Mouse (Mus musculus) embryonic fibroblast, embryonic 13.5 days (primary cell): ENCODE measurements around the gene Ncoa1.
"Not testable (repeated sequence)": the region's sequence is repeated elsewhere in the genome, so short reads cannot be mapped to it uniquely, and the experiment has no call there.

ENCODE experiments used
- CTCF ChIP-seq: IDR thresholded peaks from 2 replicates; pipeline ENCODE4 v1.5.1; 2011; ENCODE audit warnings: mild to moderate bottlenecking, control low read depth, low read length, moderate library complexity, borderline replicate concordance; ENCODE audit not compliant: insufficient read depth
- POLR2A ChIP-seq: IDR thresholded peaks from 2 replicates; pipeline ENCODE4 v1.6.1; 2011; ENCODE audit warnings: low read depth, mild to moderate bottlenecking, control low read depth, low read length, moderate library complexity

DNA sequence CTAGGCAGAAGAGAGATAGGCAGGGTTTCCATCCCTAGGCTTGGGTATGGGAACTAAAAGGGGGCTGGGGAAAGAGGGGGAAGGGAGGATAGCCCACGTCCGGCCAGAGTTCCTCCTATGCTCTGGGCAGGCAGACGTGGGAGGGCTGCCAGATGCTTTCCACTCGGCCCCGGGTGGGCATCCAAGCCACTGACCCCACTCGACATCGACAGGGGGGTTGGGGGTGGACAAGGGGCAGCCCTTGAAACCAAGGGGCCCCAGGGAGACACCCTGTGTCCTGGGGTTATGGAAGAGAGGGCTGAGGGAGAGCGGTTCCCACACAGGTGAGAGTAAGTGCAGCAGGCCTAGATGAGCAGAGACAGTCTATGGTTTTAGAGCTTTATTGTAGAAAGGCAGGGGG, 236.7 kb downstream of the Ncoa1 start:
- TF ChIP-seq CTCF, POLR2A: not testable (repeated sequence)
